Mouse (Mus musculus) heart, embryonic 11.5 days (tissue): ENCODE measurements at regions not wholly inside any gene's neighbourhood (a gene's known extent, or its start where the extent isn't known, plus 50 kb on each side); places are given as distances from the start of the nearest gene placed in this dataset.
A peak's percentile ranks its signal among the peaks of the same experiment; 100 is the strongest.

ENCODE experiments used
- ATAC-seq: fragments of 200-750 bp; cut with Nextera tagmentation; replicated peaks from 2 replicates; pipeline ENCODE4 v1.8.0; 2017; ENCODE audit warnings: moderate library complexity; ENCODE audit not compliant: insufficient number of reproducible peaks, low FRiP score, low TSS enrichment
- H3K27ac ChIP-seq: fragments of 300-500 bp; sonication (generic); 2 replicates; pipeline ENCODE4 v1.5.1; 2014; ENCODE audit warnings: mild to moderate bottlenecking, low read depth, low read length
- H3K27me3 ChIP-seq: fragments of 300-500 bp; sonication (generic); 2 replicates; pipeline ENCODE4 v1.6.1; 2014; ENCODE audit warnings: mild to moderate bottlenecking, low read length, mixed read lengths; ENCODE audit not compliant: control insufficient read depth, insufficient read depth
- H3K36me3 ChIP-seq: fragments of 300-500 bp; sonication (generic); 2 replicates; pipeline ENCODE4 v1.6.1; 2014; ENCODE audit warnings: mild to moderate bottlenecking, low read length, moderate library complexity, mixed read lengths; ENCODE audit not compliant: control insufficient read depth, insufficient read depth
- H3K4me1 ChIP-seq: fragments of 300-500 bp; sonication (generic); 2 replicates; pipeline ENCODE4 v1.6.1; 2014; ENCODE audit warnings: low read length; ENCODE audit not compliant: control insufficient read depth, insufficient read depth
- H3K4me2 ChIP-seq: fragments of 300-500 bp; sonication (generic); 2 replicates; pipeline ENCODE4 v1.6.1; 2014; ENCODE audit warnings: mild to moderate bottlenecking, moderate library complexity
- H3K4me3 ChIP-seq: fragments of 300-500 bp; sonication (generic); 2 replicates; pipeline ENCODE4 v1.5.1; 2014; ENCODE audit warnings: low read depth, low read length
- H3K9ac ChIP-seq: fragments of 300-500 bp; sonication (generic); 2 replicates; pipeline ENCODE4 v1.6.1; 2014; ENCODE audit warnings: mild to moderate bottlenecking, low read depth, low read length, moderate library complexity
- H3K9me3 ChIP-seq: fragments of 300-500 bp; sonication (generic); replicated peaks from 2 replicates; pipeline ENCODE4 v1.6.1; 2016; ENCODE audit warnings: low read length; ENCODE audit not compliant: control insufficient read depth
- WGBS: fragments of 180-500 bp; shearing (Covaris S2); extraction: QIAGEN DNeasy Blood & Tissue Kit; methylation state at CpG from one replicate; pipeline ENCODE4 v1.1.7; 2014; ENCODE audit not compliant: insufficient replicate concordance; 5-methylcytosine and 5-hydroxymethylcytosine counted together

GRCm38 (mm10) chr14:25080431-25080830 is 378.6 kb upstream of the Zmiz1 start:
- Histone ChIP-seq H3K27ac (no peak overlapping the region), H3K4me1 (no peaks in the 10 kb centered on the region; the same call in 1 of the 2 replicates), H3K9ac (no peak overlapping the region), H3K4me3 (no peak overlapping the region), H3K36me3 (no peaks in the 10 kb centered on the region), H3K9me3 (no peaks in the 10 kb centered on the region; the same call in 1 of the 2 replicates), H3K27me3 (no peaks in the 10 kb centered on the region), H3K4me2 (no peak overlapping the region)
- WGBS: 77% methylated on average over 3 of the region's 3 CpGs
- no peak for ATAC-seq

GRCm38 (mm10) chr14:25083847-25084246 is 375.1 kb upstream of the Zmiz1 start:
- H3K4me2 ChIP-seq: no peak overlapping the region
- WGBS: 69% methylated on average over 4 of the region's 4 CpGs
- H3K27me3 ChIP-seq: no peaks in the 10 kb centered on the region
- H3K36me3 ChIP-seq: no peaks in the 10 kb centered on the region
- no peak overlapping the region for H3K27ac ChIP-seq
- H3K4me1 ChIP-seq: 0 out of 2 replicates have a peak, but pooled peaks cover 3% of the 10 kb centered on the region
- no peak for ATAC-seq
- H3K9ac ChIP-seq: no peak overlapping the region
- no peaks in the 10 kb centered on the region; the same call in 1 of the 2 replicates for H3K9me3 ChIP-seq
- no peak overlapping the region for H3K4me3 ChIP-seq

GRCm38 (mm10) chr14:25096786-25097185 is 362.2 kb upstream of the Zmiz1 start:
- no peaks in the 10 kb centered on the region for H3K4me1 ChIP-seq
- H3K27me3 ChIP-seq: no peaks in the 10 kb centered on the region
- H3K36me3 ChIP-seq: no peaks in the 10 kb centered on the region
- peaks cover 7% of the 10 kb centered on the region; the same call in 1 of the 2 replicates for H3K9me3 ChIP-seq
- no peak for ATAC-seq
- WGBS: 74% methylated on average over 3 of the region's 3 CpGs
- H3K4me3 ChIP-seq: no peak overlapping the region
- no peak overlapping the region for H3K9ac ChIP-seq
- no peak overlapping the region for H3K27ac ChIP-seq
- H3K4me2 ChIP-seq: no peak overlapping the region

GRCm38 (mm10) chr14:25105391-25105790 is 353.6 kb upstream of the Zmiz1 start:
- H3K4me1 ChIP-seq: peaks cover 19% of the 10 kb centered on the region
- ATAC-seq: no peak
- H3K9me3 ChIP-seq: no peaks in the 10 kb centered on the region
- H3K27ac ChIP-seq: no peak overlapping the region
- no peaks in the 10 kb centered on the region for H3K36me3 ChIP-seq
- WGBS: 73% methylated on average over 10 of the region's 10 CpGs
- no peak overlapping the region for H3K4me2 ChIP-seq
- H3K27me3 ChIP-seq: no peaks in the 10 kb centered on the region
- no peak overlapping the region for H3K4me3 ChIP-seq
- no peak overlapping the region for H3K9ac ChIP-seq

GRCm38 (mm10) chr14:25106451-25106850 is 352.5 kb upstream of the Zmiz1 start:
- H3K4me1 ChIP-seq: peaks cover 19% of the 10 kb centered on the region
- no peaks in the 10 kb centered on the region for H3K36me3 ChIP-seq
- H3K27me3 ChIP-seq: no peaks in the 10 kb centered on the region
- no peaks in the 10 kb centered on the region for H3K9me3 ChIP-seq
- ATAC-seq: no peak
- no peak overlapping the region for H3K4me2 ChIP-seq
- WGBS: 84% methylated on average over 2 of the region's 2 CpGs
- no peak overlapping the region for H3K4me3 ChIP-seq
- no peak overlapping the region for H3K27ac ChIP-seq
- no peak overlapping the region for H3K9ac ChIP-seq

- H3K4me2 ChIP-seq: peak overlapping the region; percentile 50
- H3K4me3 ChIP-seq: no peak overlapping the region
- peak overlapping the region; percentile 70 for H3K9ac ChIP-seq
- WGBS: 33% methylated on average over 17 of the region's 17 CpGs
- peak overlapping the region; percentile 80 for H3K27ac ChIP-seq
- ATAC-seq: no peak
- no peaks in the 10 kb centered on the region for H3K27me3 ChIP-seq
- H3K4me1 ChIP-seq: peaks cover 22% of the 10 kb centered on the region
- no peaks in the 10 kb centered on the region for H3K36me3 ChIP-seq
- no peaks in the 10 kb centered on the region for H3K9me3 ChIP-seq
These were observed 350.8 kb upstream of the Zmiz1 start for GRCm38 (mm10) chr14:25108101-25108652.

GRCm38 (mm10) chr14:25108701-25109290 is 350.2 kb upstream of the Zmiz1 start:
- H3K4me1 ChIP-seq: peaks cover 23% of the 10 kb centered on the region
- peak overlapping the region; percentile 80 for H3K27ac ChIP-seq
- no peaks in the 10 kb centered on the region for H3K27me3 ChIP-seq
- H3K4me3 ChIP-seq: no peak overlapping the region
- H3K4me2 ChIP-seq: peak overlapping the region; percentile 50
- H3K36me3 ChIP-seq: no peaks in the 10 kb centered on the region
- H3K9me3 ChIP-seq: no peaks in the 10 kb centered on the region
- ATAC-seq: 0 out of 2 replicates have a peak, but pooled peaks have one; percentile 26
- peak overlapping the region; percentile 70 for H3K9ac ChIP-seq
- WGBS: 2% methylated on average over 8 of the region's 8 CpGs

- Histone ChIP-seq H3K9me3 (no peaks in the 10 kb centered on the region), H3K27me3 (no peaks in the 10 kb centered on the region), H3K27ac (no peak overlapping the region), H3K4me3 (no peak overlapping the region), H3K9ac (no peak overlapping the region), H3K36me3 (no peaks in the 10 kb centered on the region), H3K4me1 (peaks cover 23% of the 10 kb centered on the region), H3K4me2 (no peak overlapping the region)
- 35% methylated on average over 1 of the region's 1 CpGs for WGBS
- ATAC-seq: no peak
These were observed 349.3 kb upstream of the Zmiz1 start for GRCm38 (mm10) chr14:25109691-25110090.

- no peak for ATAC-seq
- peaks cover 20% of the 10 kb centered on the region for H3K4me1 ChIP-seq
- no peak overlapping the region for H3K4me3 ChIP-seq
- no peaks in the 10 kb centered on the region for H3K36me3 ChIP-seq
- no peaks in the 10 kb centered on the region for H3K9me3 ChIP-seq
- no peaks in the 10 kb centered on the region for H3K27me3 ChIP-seq
- WGBS: 74% methylated on average over 10 of the region's 10 CpGs
- no peak overlapping the region for H3K4me2 ChIP-seq
- no peak overlapping the region for H3K9ac ChIP-seq
- H3K27ac ChIP-seq: no peak overlapping the region
These were observed 346.2 kb upstream of the Zmiz1 start for GRCm38 (mm10) chr14:25112832-25113231.
